ENCODE assay signal across 35 mouse cellular contexts in genomic region chr5:104035066-104035465, GRCm38 (mm10). TPM values are rescaled to one million over a fixed set of nuclear protein-coding genes. Genes with fewer than 3 reads are reported as not detected.
DNase-seq lines count a peak whose midpoint lies in the region; ATAC-seq and TF ChIP-seq lines count a peak whose summit lies in the region.
"Had no signal": no experiment of that assay in that cellular context is flagged by ENCODE, and none has a peak within 500 bp of the region (broad histone marks: within the 10 kb centered on the region; RNA-seq: fewer than 3 reads in every experiment).

No protein-coding gene starts in this region.

- TF ChIP-seq CTCF in kidney, adult 2 months (conservative IDR thresholded peaks at IDR 0.05; ENCODE audit: insufficient read depth, insufficient read length, low read depth, low read length) = no peak

- H3K27me3 ChIP-seq in kidney, adult 2 months (replicated peaks; ENCODE audit: control insufficient read depth, insufficient read depth, low read length) = no peaks in the 10 kb centered on the region
- H3K27me3 ChIP-seq in kidney, embryonic 15.5 days = no peaks in the 10 kb centered on the region
- H3K27me3 ChIP-seq in midbrain, embryonic 11.5 days (ENCODE audit: control insufficient read depth, insufficient read depth, low read length) = no peaks in the 10 kb centered on the region
- no peaks in the 10 kb centered on the region for H3K27me3 ChIP-seq in midbrain, embryonic 14.5 days (ENCODE audit: control insufficient read depth, insufficient read depth, low read length)
- H3K27me3 ChIP-seq: CH12.LX; embryonic facial prominence, embryonic 12.5 days; embryonic facial prominence, embryonic 15.5 days; heart, embryonic 13.5 days had no signal

- H3K4me3 ChIP-seq in kidney, adult 2 months (ENCODE audit: insufficient read depth, low read depth, low read length) = no peak overlapping the region
- H3K4me3 ChIP-seq in kidney, embryonic 15.5 days (replicated peaks) = no peak overlapping the region
- no peak overlapping the region for H3K4me3 ChIP-seq in midbrain, embryonic 11.5 days (ENCODE audit: low read depth, low read length)
- no peak overlapping the region for H3K4me3 ChIP-seq in midbrain, embryonic 14.5 days (replicated peaks; ENCODE audit: low read depth, low read length)
- H3K4me3 ChIP-seq: embryonic facial prominence, embryonic 12.5 days; embryonic facial prominence, embryonic 15.5 days; gastrocnemius, adult 2 months; heart, embryonic 13.5 days had no signal

- peaks cover 22% of the 10 kb centered on the region for H3K4me1 ChIP-seq in kidney, adult 2 months (ENCODE audit: control insufficient read depth, insufficient read depth, low read length)
- no peaks in the 10 kb centered on the region for H3K4me1 ChIP-seq in kidney, embryonic 15.5 days
- H3K4me1 ChIP-seq in midbrain, embryonic 11.5 days (ENCODE audit: control insufficient read depth, insufficient read depth, low read length) = no peaks in the 10 kb centered on the region
- H3K4me1 ChIP-seq in midbrain, embryonic 14.5 days (ENCODE audit: control insufficient read depth, insufficient read depth, low read length) = no peaks in the 10 kb centered on the region
- H3K4me1 ChIP-seq: embryonic facial prominence, embryonic 12.5 days; embryonic facial prominence, embryonic 15.5 days; heart, embryonic 13.5 days had no signal

- DNase-seq in kidney, adult 2 months = no peak
- DNase-seq in midbrain, embryonic 11.5 days (ENCODE audit: low spot score, missing footprints) = peak; percentile 49
- DNase-seq in midbrain, embryonic 14.5 days = no peak
- DNase-seq in retina, embryonic 14.5 days (ENCODE audit: low spot score) = peak; percentile 57
- DNase-seq in left cerebral cortex, adult 18-20 months (ENCODE audit: low spot score in 2 of 2) = no peak
- DNase-seq: adrenal gland, adult 2 months; adrenal gland, postnatal 14 days; B cell, adult 2 months; cerebellum, adult 11 months; cerebellum, adult 2 months; cerebellum, adult 9-11 months; cerebellum, postnatal 25 days; forebrain, postnatal 0 days; gastrocnemius, adult 2 months; gastrocnemius, postnatal 14 days; heart, adult 18-20 months; heart, postnatal 14 days; heart, postnatal 4 days had no signal

- H3K9me3 ChIP-seq in kidney, embryonic 15.5 days (replicated peaks) = no peaks in the 10 kb centered on the region
- no peaks in the 10 kb centered on the region for H3K9me3 ChIP-seq in midbrain, embryonic 11.5 days (ENCODE audit: control insufficient read depth, low read length)
- no peaks in the 10 kb centered on the region for H3K9me3 ChIP-seq in midbrain, embryonic 14.5 days (ENCODE audit: control insufficient read depth, low read length)
- H3K9me3 ChIP-seq: embryonic facial prominence, embryonic 12.5 days; embryonic facial prominence, embryonic 15.5 days; G1E; heart, embryonic 13.5 days had no signal

- no peaks in the 10 kb centered on the region for H3K36me3 ChIP-seq in kidney, adult 2 months (ENCODE audit: control insufficient read depth, insufficient read depth, low read length)
- H3K36me3 ChIP-seq in kidney, embryonic 15.5 days = no peaks in the 10 kb centered on the region
- no peaks in the 10 kb centered on the region for H3K36me3 ChIP-seq in midbrain, embryonic 11.5 days (ENCODE audit: control insufficient read depth, insufficient read depth, low read length)
- no peaks in the 10 kb centered on the region for H3K36me3 ChIP-seq in midbrain, embryonic 14.5 days (ENCODE audit: control insufficient read depth, insufficient read depth, low read length)
- H3K36me3 ChIP-seq: embryonic facial prominence, embryonic 12.5 days; embryonic facial prominence, embryonic 15.5 days; G1E; heart, embryonic 13.5 days had no signal

- H3K4me2 ChIP-seq in kidney, embryonic 15.5 days = no peak overlapping the region
- H3K4me2 ChIP-seq in midbrain, embryonic 11.5 days = no peak overlapping the region
- no peak overlapping the region for H3K4me2 ChIP-seq in midbrain, embryonic 14.5 days (ENCODE audit: low read length)
- H3K4me2 ChIP-seq: embryonic facial prominence, embryonic 12.5 days; embryonic facial prominence, embryonic 15.5 days; heart, embryonic 13.5 days; hindbrain, embryonic 14.5 days had no signal

- peak overlapping the region; percentile 91 for H3K27ac ChIP-seq in kidney, adult 2 months (ENCODE audit: insufficient read depth, low read depth, low read length)
- H3K27ac ChIP-seq in kidney, embryonic 15.5 days = no peak overlapping the region
- H3K27ac ChIP-seq in midbrain, embryonic 11.5 days (ENCODE audit: low read depth, low read length) = no peak overlapping the region
- no peak overlapping the region for H3K27ac ChIP-seq in midbrain, embryonic 14.5 days (replicated peaks; ENCODE audit: low read depth, low read length)
- H3K27ac ChIP-seq: embryonic facial prominence, embryonic 12.5 days; embryonic facial prominence, embryonic 15.5 days; gastrocnemius, adult 2 months; heart, embryonic 13.5 days; hindbrain, embryonic 14.5 days; hindbrain, postnatal 0 days had no signal

- no peak for ATAC-seq in kidney, embryonic 15.5 days (replicated peaks; ENCODE audit: low FRiP score)
- ATAC-seq in midbrain, embryonic 11.5 days (ENCODE audit: low FRiP score) = no peak
- no peak for ATAC-seq in midbrain, embryonic 14.5 days (ENCODE audit: low FRiP score, low TSS enrichment)
- ATAC-seq: forebrain, embryonic 14.5 days; forebrain, postnatal 0 days; hindbrain, postnatal 0 days; Patski had no signal

- no peak overlapping the region for H3K9ac ChIP-seq in kidney, embryonic 15.5 days
- no peak overlapping the region for H3K9ac ChIP-seq in midbrain, embryonic 11.5 days (ENCODE audit: low read length)
- H3K9ac ChIP-seq in midbrain, embryonic 14.5 days (replicated peaks; ENCODE audit: low read length) = no peak overlapping the region
- H3K9ac ChIP-seq: embryonic facial prominence, embryonic 12.5 days; embryonic facial prominence, embryonic 15.5 days; forebrain, postnatal 0 days; heart, embryonic 13.5 days; hindbrain, embryonic 14.5 days had no signal

- TF ChIP-seq POLR2A in kidney, adult 2 months (IDR thresholded peaks at IDR 0.05; ENCODE audit: low read depth, low read length) = no peak

RNA-seq across cellular contexts. Expression of gene Nudt9, which starts 11.0 kb away (rescaled TPM):
- polyA plus RNA-seq in kidney, adult 2 months (2012; rRNA removed) = 59.7 and 63.8 TPM in 2 replicates
- polyA plus RNA-seq in kidney, embryonic 15.5 days (2015; fragmentation: Nextera tagmentation; extraction: Ambion mirVana) = 59.9 and 64.1 TPM in 2 replicates
- polyA plus RNA-seq in midbrain, embryonic 11.5 days (2014; fragmentation: Nextera tagmentation; extraction: Ambion mirVana) = 61.8 and 64.7 TPM in 2 replicates
- polyA plus RNA-seq in midbrain, embryonic 14.5 days (2014; fragmentation: Nextera tagmentation; extraction: Ambion mirVana) = 56.0 and 56.1 TPM in 2 replicates
- total RNA-seq in left cerebral cortex, adult 18-20 months (2021) = 10 to 100 TPM; 60.5 to 62.1 TPM

RNA-seq across cellular contexts. Expression of gene Hsd17b11, which starts 13.3 kb away (rescaled TPM):
- 64.4 and 65.2 TPM in 2 replicates for polyA plus RNA-seq in kidney, adult 2 months (2012; rRNA removed)
- polyA plus RNA-seq in kidney, embryonic 15.5 days (2015; fragmentation: Nextera tagmentation; extraction: Ambion mirVana) = 7.3 and 8.0 TPM in 2 replicates
- polyA plus RNA-seq in midbrain, embryonic 11.5 days (2014; fragmentation: Nextera tagmentation; extraction: Ambion mirVana) = 1.1 TPM in 2 replicates
- polyA plus RNA-seq in midbrain, embryonic 14.5 days (2014; fragmentation: Nextera tagmentation; extraction: Ambion mirVana) = 1.7 and 1.8 TPM in 2 replicates
- total RNA-seq in left cerebral cortex, adult 18-20 months (2021) = 10 to 100 TPM; 49.0 to 52.9 TPM

RNA-seq across cellular contexts. Expression of gene Gm17660, which starts 42.3 kb away (rescaled TPM):
- not detected in 2 replicates for polyA plus RNA-seq in kidney, adult 2 months (2012; rRNA removed)
- 0.38 TPM in 1 of 2 replicates, not detected in the other for polyA plus RNA-seq in kidney, embryonic 15.5 days (2015; fragmentation: Nextera tagmentation; extraction: Ambion mirVana)
- polyA plus RNA-seq in midbrain, embryonic 11.5 days (2014; fragmentation: Nextera tagmentation; extraction: Ambion mirVana) = 0.29 TPM in 1 of 2 replicates, not detected in the other
- polyA plus RNA-seq in midbrain, embryonic 14.5 days (2014; fragmentation: Nextera tagmentation; extraction: Ambion mirVana) = not detected in 2 replicates
- not detected for total RNA-seq in left cerebral cortex, adult 18-20 months (2021)
- total RNA-seq: adrenal gland, adult 2 months; adrenal gland, postnatal 14 days; adrenal gland, postnatal 4 days; CH12.LX; common myeloid progenitor, adult 5-6 weeks; forebrain, postnatal 0 days; G1E; gastrocnemius, adult 2 months; gastrocnemius, postnatal 14 days; gastrocnemius, postnatal 4 days; heart, adult 18-20 months; heart, postnatal 14 days; heart, postnatal 4 days had no signal
- polyA plus RNA-seq: adrenal gland, adult 2 months; cerebellum, adult 2 months; embryonic facial prominence, embryonic 12.5 days; forebrain, embryonic 11.5 days; frontal cortex, adult 2 months; G1E; heart, embryonic 13.5 days; heart, embryonic 16.5 days; hindbrain, embryonic 11.5 days; hindbrain, embryonic 14.5 days; Patski had no signal

RNA-seq across cellular contexts. Expression of gene Hsd17b13, which starts 57.9 kb away (rescaled TPM):
- polyA plus RNA-seq in kidney, adult 2 months (2012; rRNA removed) = 0.13 TPM in 1 of 2 replicates, not detected in the other
- 0.27 and 0.49 TPM in 2 replicates for polyA plus RNA-seq in kidney, embryonic 15.5 days (2015; fragmentation: Nextera tagmentation; extraction: Ambion mirVana)
- not detected in 2 replicates for polyA plus RNA-seq in midbrain, embryonic 11.5 days (2014; fragmentation: Nextera tagmentation; extraction: Ambion mirVana)
- polyA plus RNA-seq in midbrain, embryonic 14.5 days (2014; fragmentation: Nextera tagmentation; extraction: Ambion mirVana) = not detected in 2 replicates
- total RNA-seq in left cerebral cortex, adult 18-20 months (2021) = under 1 TPM; 0.30 to 0.44 TPM
- total RNA-seq: common myeloid progenitor, adult 5-6 weeks; forebrain, postnatal 0 days; G1E; gastrocnemius, adult 2 months; gastrocnemius, postnatal 14 days; heart, adult 18-20 months; heart, postnatal 14 days; hindbrain, postnatal 0 days had no signal
- polyA plus RNA-seq: adrenal gland, adult 2 months; cerebellum, adult 2 months; embryonic facial prominence, embryonic 12.5 days; forebrain, embryonic 11.5 days; forebrain, embryonic 14.5 days; G1E; hindbrain, embryonic 11.5 days; hindbrain, embryonic 14.5 days; hindbrain, postnatal 0 days; Patski had no signal

Comparison
In these comparisons a context has a peak if more than half of its experiments do, and no peak if none do; other contexts are left out.
1. DNase-seq: peak in midbrain, embryonic 11.5 days (single experiment) and retina, embryonic 14.5 days (single experiment); none in kidney, adult 2 months (single experiment), midbrain, embryonic 14.5 days (single experiment) and left cerebral cortex, adult 18-20 months (0 of 2).